Mouse (Mus musculus) intestine, embryonic 14.5 days (tissue): ENCODE data around the gene Lgals2. TPM values are rescaled to one million over a fixed set of nuclear protein-coding genes. Genes with fewer than 3 reads are reported as not detected.
"Not testable (repeated sequence)": the region's sequence is repeated elsewhere in the genome, so short reads cannot be mapped to it uniquely, and the experiment has no call there.

Source experiments
- ATAC-seq: fragments of 200-750 bp; cut with Nextera tagmentation; replicated peaks from 2 replicates; pipeline ENCODE4 v1.8.0; 2017; ENCODE audit warnings: low read depth, moderate number of reproducible peaks, moderate TSS enrichment, moderate library complexity; ENCODE audit not compliant: low FRiP score, low TSS enrichment
- DNase-seq: peaks from one replicate; pipeline ENCODE4 v3.0.0-alpha.2; 2018; ENCODE audit warnings: low spot score
- H3K27ac ChIP-seq: fragments of 300-500 bp; sonication (generic); 2 replicates; pipeline ENCODE4 v1.5.1; 2014; ENCODE audit warnings: low read depth, mild to moderate bottlenecking, control low read depth
- H3K27me3 ChIP-seq: fragments of 300-500 bp; sonication (generic); replicated peaks from 2 replicates; pipeline ENCODE4 v1.6.1; 2014; ENCODE audit warnings: low read length, control low read depth; ENCODE audit not compliant: control insufficient read depth, insufficient read depth
- H3K36me3 ChIP-seq: fragments of 300-500 bp; sonication (generic); 2 replicates; pipeline ENCODE4 v1.6.1; 2014; ENCODE audit warnings: low read length, control low read depth; ENCODE audit not compliant: control insufficient read depth, insufficient read depth
- H3K4me1 ChIP-seq: fragments of 300-500 bp; sonication (generic); replicated peaks from 2 replicates; pipeline ENCODE4 v1.6.1; 2014; ENCODE audit warnings: low read length, control low read depth, mixed read lengths; ENCODE audit not compliant: control insufficient read depth, insufficient read depth
- H3K4me2 ChIP-seq: fragments of 300-500 bp; sonication (generic); 2 replicates; pipeline ENCODE4 v1.6.1; 2014; ENCODE audit warnings: low read length
- H3K4me3 ChIP-seq: fragments of 300-500 bp; sonication (generic); 2 replicates; pipeline ENCODE4 v1.5.1; 2014; ENCODE audit warnings: low read depth, low read length, control low read depth, mixed read lengths
- H3K9ac ChIP-seq: fragments of 300-500 bp; sonication (generic); 2 replicates; pipeline ENCODE4 v1.6.1; 2014; ENCODE audit warnings: mild to moderate bottlenecking, low read length
- H3K9me3 ChIP-seq: fragments of 300-500 bp; sonication (generic); 2 replicates; pipeline ENCODE4 v1.6.1; 2016; ENCODE audit warnings: low read length, control low read depth; ENCODE audit not compliant: control insufficient read depth
- WGBS: fragments of 180-500 bp; shearing (Covaris S2); extraction: QIAGEN DNeasy Blood & Tissue Kit; methylation state at CpG from one replicate; pipeline ENCODE4 v1.1.7; 2014; 5-methylcytosine and 5-hydroxymethylcytosine counted together
- polyA plus RNA-seq: library from polyadenylated mRNA; unstranded; fragments of >200 nt; fragmentation: Nextera tagmentation; extraction: Ambion mirVana; gene quantifications from 2 replicates; pipeline ENCODE4 v1.2.1, GENCODE M21; 2014

The Lgals2 gene
- polyA plus RNA-seq, 1 experiment from 2014 or later, result 848 TPM

- H3K27ac ChIP-seq, result no peak overlapping the region
Observed at GRCm38 (mm10) chr15:78896149-78896548, 40.8 kb upstream of the Lgals2 start.

GRCm38 (mm10) chr15:78895741-78896140 is 40.4 kb upstream of the Lgals2 start:
- Histone ChIP-seq H3K9ac (no peak overlapping the region), H3K27ac (no peak overlapping the region), H3K36me3 (peaks cover 41% of the 10 kb centered on the region), H3K4me1 (peaks cover 32% of the 10 kb centered on the region), H3K4me3 (no peak overlapping the region), H3K4me2 (no peak overlapping the region), H3K27me3 (no peaks in the 10 kb centered on the region), H3K9me3 (no peaks in the 10 kb centered on the region)
- no peak for DNase-seq
- 82% methylated on average over 2 of the region's 2 CpGs for WGBS
- no peak for ATAC-seq

More at GRCm38 (mm10) chr15:78896149-78896548, 40.8 kb upstream of the Lgals2 start:
- Histone ChIP-seq H3K4me2 (no peak overlapping the region), H3K4me3 (no peak overlapping the region), H3K9ac (no peak overlapping the region), H3K4me1 (peaks cover 36% of the 10 kb centered on the region), H3K27me3 (no peaks in the 10 kb centered on the region), H3K9me3 (no peaks in the 10 kb centered on the region), H3K36me3 (peaks cover 37% of the 10 kb centered on the region)
- DNase-seq (no peak), ATAC-seq (no peak)
- WGBS, result 81% methylated on average over 3 of the region's 3 CpGs

GRCm38 (mm10) chr15:78894726-78895125 is 39.4 kb upstream of the Lgals2 start:
- Histone ChIP-seq H3K4me1 (peaks cover 31% of the 10 kb centered on the region), H3K27me3 (no peaks in the 10 kb centered on the region), H3K4me2 (no peak overlapping the region), H3K27ac (peak overlapping the region; percentile 49; the same call in 1 of the 2 replicates), H3K36me3 (peaks cover 46% of the 10 kb centered on the region), H3K9ac (no peak overlapping the region), H3K9me3 (no peaks in the 10 kb centered on the region), H3K4me3 (no peak overlapping the region)
- DNase-seq, result no peak
- 69% methylated on average over 13 of the region's 13 CpGs for WGBS
- no peak for ATAC-seq

GRCm38 (mm10) chr15:78892440-78892839 is 37.1 kb upstream of the Lgals2 start:
- ATAC-seq (no peak), DNase-seq (no peak)
- H3K4me3 ChIP-seq, result no peak overlapping the region
- no peaks in the 10 kb centered on the region for H3K9me3 ChIP-seq
- H3K36me3 ChIP-seq, result peaks cover 66% of the 10 kb centered on the region
- H3K4me1 ChIP-seq, result peaks cover 22% of the 10 kb centered on the region
- H3K27ac ChIP-seq, result no peak overlapping the region
- no peaks in the 10 kb centered on the region for H3K27me3 ChIP-seq
- 24% methylated on average over 7 of the region's 7 CpGs for WGBS
- H3K4me2 ChIP-seq, result no peak overlapping the region
- H3K9ac ChIP-seq, result no peak overlapping the region

GRCm38 (mm10) chr15:78889401-78889853 is 34.1 kb upstream of the Lgals2 start:
- H3K9me3 ChIP-seq, result no peaks in the 10 kb centered on the region
- no peaks in the 10 kb centered on the region for H3K27me3 ChIP-seq
- H3K4me1 ChIP-seq, result peaks cover 17% of the 10 kb centered on the region
- H3K4me3 ChIP-seq, result no peak overlapping the region
- peaks cover 89% of the 10 kb centered on the region for H3K36me3 ChIP-seq
- ATAC-seq (no peak), DNase-seq (peak; percentile 61)
- no peak overlapping the region for H3K9ac ChIP-seq
- no peak overlapping the region for H3K4me2 ChIP-seq
- WGBS, result 24% methylated on average over 13 of the region's 13 CpGs
- H3K27ac ChIP-seq, result no peak overlapping the region

GRCm38 (mm10) chr15:78881828-78882227 is 26.5 kb upstream of the Lgals2 start:
- 82% methylated on average over 3 of the region's 3 CpGs for WGBS
- peaks cover 17% of the 10 kb centered on the region for H3K4me1 ChIP-seq
- H3K27ac ChIP-seq, result no peak overlapping the region
- DNase-seq (no peak), ATAC-seq (no peak)
- no peak overlapping the region for H3K9ac ChIP-seq
- no peak overlapping the region for H3K4me2 ChIP-seq
- H3K27me3 ChIP-seq, result no peaks in the 10 kb centered on the region
- H3K4me3 ChIP-seq, result no peak overlapping the region
- no peaks in the 10 kb centered on the region for H3K9me3 ChIP-seq
- peaks cover 63% of the 10 kb centered on the region for H3K36me3 ChIP-seq

GRCm38 (mm10) chr15:78880432-78880831 is 25.1 kb upstream of the Lgals2 start:
- Histone ChIP-seq H3K4me2 (no peak overlapping the region), H3K4me1 (peaks cover 21% of the 10 kb centered on the region), H3K4me3 (no peak overlapping the region), H3K36me3 (peaks cover 49% of the 10 kb centered on the region), H3K9ac (no peak overlapping the region), H3K27me3 (no peaks in the 10 kb centered on the region), H3K27ac (no peak overlapping the region; the same call in 1 of the 2 replicates), H3K9me3 (no peaks in the 10 kb centered on the region)
- DNase-seq (no peak), ATAC-seq (no peak)
- 97% methylated on average over 8 of the region's 8 CpGs for WGBS

GRCm38 (mm10) chr15:78878792-78879516 is 23.6 kb upstream of the Lgals2 start:
- H3K9ac ChIP-seq, ATAC-seq, H3K9me3 ChIP-seq, DNase-seq, H3K27me3 ChIP-seq, H3K27ac ChIP-seq, H3K4me3 ChIP-seq: not testable (repeated sequence)
- H3K4me1 ChIP-seq, result peaks cover 26% of the 10 kb centered on the region
- peaks cover 36% of the 10 kb centered on the region for H3K36me3 ChIP-seq
- WGBS, result 32% methylated on average over 7 of the region's 7 CpGs
- peak overlapping the region; percentile 79; the same call in 1 of the 2 replicates for H3K4me2 ChIP-seq
